Mouse (Mus musculus) neural tube, embryonic 15.5 days (tissue): ENCODE results near the gene Nrxn2. TPM values are rescaled to one million over a fixed set of nuclear protein-coding genes. Genes with fewer than 3 reads are reported as not detected.

ENCODE experiments used
- ATAC-seq: fragments of 200-750 bp; cut with Nextera tagmentation; 2 replicates; pipeline ENCODE4 v1.8.0; 2017; ENCODE audit warnings: mild to moderate bottlenecking, moderate TSS enrichment, moderate library complexity; ENCODE audit not compliant: low FRiP score
- H3K27ac ChIP-seq: fragments of 300-500 bp; sonication (generic); replicated peaks from 2 replicates; pipeline ENCODE4 v1.5.1; 2015; ENCODE audit warnings: mild to moderate bottlenecking, inconsistent platforms
- H3K27me3 ChIP-seq: fragments of 300-500 bp; sonication (generic); replicated peaks from 2 replicates; pipeline ENCODE4 v1.6.1; 2015; ENCODE audit warnings: inconsistent platforms
- H3K36me3 ChIP-seq: fragments of 300-500 bp; sonication (generic); 2 replicates; pipeline ENCODE4 v1.6.1; 2015; ENCODE audit warnings: inconsistent platforms
- H3K4me1 ChIP-seq: fragments of 300-500 bp; sonication (generic); 2 replicates; pipeline ENCODE4 v1.6.1; 2015; ENCODE audit warnings: inconsistent platforms
- H3K4me2 ChIP-seq: fragments of 300-500 bp; sonication (generic); 2 replicates; pipeline ENCODE4 v1.6.1; 2015; ENCODE audit warnings: inconsistent platforms, mild to moderate bottlenecking, moderate library complexity
- H3K4me3 ChIP-seq: fragments of 300-500 bp; sonication (generic); replicated peaks from 2 replicates; pipeline ENCODE4 v1.5.1; 2015; ENCODE audit warnings: mild to moderate bottlenecking, inconsistent platforms
- H3K9ac ChIP-seq: fragments of 300-500 bp; sonication (generic); replicated peaks from 2 replicates; pipeline ENCODE4 v1.6.1; 2015; ENCODE audit warnings: mild to moderate bottlenecking, inconsistent platforms
- H3K9me3 ChIP-seq: fragments of 300-500 bp; sonication (generic); replicated peaks from 2 replicates; pipeline ENCODE4 v1.6.1; 2016; ENCODE audit warnings: inconsistent platforms
- WGBS: fragments of 180-500 bp; shearing (Covaris S2); methylation state at CpG from one replicate; pipeline ENCODE4 v1.1.7; 2015; ENCODE audit warnings: mixed read lengths; 5-methylcytosine and 5-hydroxymethylcytosine counted together
- polyA plus RNA-seq: library from polyadenylated mRNA; unstranded; fragments of >200 nt; fragmentation: Nextera tagmentation; extraction: Ambion mirVana; gene quantifications from 2 replicates; pipeline ENCODE4 v1.2.1, GENCODE M21; 2015

The Nrxn2 gene
- polyA plus RNA-seq, 1 experiment from 2014 or later = 45.7 TPM

DNA sequence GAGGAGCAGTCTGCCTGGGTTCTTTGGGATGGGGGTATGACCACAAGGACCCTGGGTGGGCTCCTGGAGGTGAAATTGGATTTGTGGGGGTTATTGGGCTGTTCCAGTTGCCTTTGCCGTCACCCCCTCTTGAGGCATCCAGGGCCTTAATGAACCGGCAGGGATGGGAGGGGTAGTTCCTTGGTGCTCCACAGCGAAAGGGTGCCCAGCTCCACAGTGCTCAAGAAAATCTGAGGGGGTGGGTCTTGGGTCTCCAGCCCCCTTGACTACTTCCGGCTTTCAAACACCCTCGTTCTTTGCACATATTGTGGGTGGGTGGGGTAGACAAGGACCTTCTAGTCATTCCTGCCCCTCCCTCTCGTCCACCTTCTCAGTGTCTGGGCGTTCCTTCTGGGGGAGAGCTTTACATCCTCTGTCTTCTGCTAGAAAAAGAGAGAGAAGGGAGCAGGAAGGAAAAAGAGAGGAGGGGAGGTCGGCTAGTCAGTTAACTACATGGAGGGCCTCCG, 1.3 kb downstream of the Nrxn2 start:
- Histone ChIP-seq H3K4me3 (peak overlapping the region; percentile 67), H3K9ac (peak overlapping the region; percentile 89), H3K4me1 (peaks cover 89% of the 10 kb centered on the region), H3K4me2 (peak overlapping the region; percentile 91), H3K27me3 (0 out of 2 replicates have a peak, but pooled peaks cover 3% of the 10 kb centered on the region), H3K27ac (peak overlapping the region; percentile 96), H3K36me3 (no peaks in the 10 kb centered on the region), H3K9me3 (no peaks in the 10 kb centered on the region)
- no peak for ATAC-seq
- WGBS = 32% methylated on average over 9 of the region's 9 CpGs

DNA sequence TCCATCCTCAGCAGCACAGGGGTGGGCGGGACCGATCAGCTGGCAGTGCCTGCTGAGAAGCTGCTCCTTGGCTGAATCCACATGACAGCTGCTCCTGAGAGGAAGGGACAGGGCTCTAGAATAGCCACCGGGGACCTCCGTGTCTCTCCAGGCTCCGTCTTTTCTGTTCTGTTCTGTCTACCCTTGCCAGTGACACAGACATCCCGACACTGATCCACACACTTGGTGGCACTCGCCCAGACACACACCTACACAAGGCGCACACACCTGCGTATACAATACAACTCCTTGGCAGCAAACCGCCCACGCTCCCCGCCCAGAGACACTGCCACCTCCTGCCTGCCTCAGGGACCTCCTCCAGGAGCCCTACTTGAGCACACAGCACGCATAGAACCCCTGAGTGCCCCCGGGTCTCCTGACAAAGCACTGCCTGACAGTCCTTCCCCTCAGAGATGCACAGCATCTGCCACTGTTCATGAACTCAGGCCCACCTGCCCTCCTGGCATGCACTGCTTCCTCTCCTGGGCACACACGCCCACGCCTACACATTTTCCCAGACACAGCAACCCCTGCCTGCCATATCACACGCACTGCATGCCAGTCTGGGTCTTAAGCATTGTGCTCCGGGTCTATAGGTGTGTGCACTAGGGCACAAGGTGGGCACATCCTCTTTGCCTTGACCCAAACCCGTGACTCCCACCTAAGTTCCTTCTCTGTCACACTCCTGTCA, 2.1 kb downstream of the Nrxn2 start:
- Histone ChIP-seq H3K27ac (peak overlapping the region; percentile 96; the same call in 1 of the 2 replicates), H3K4me3 (peak overlapping the region; percentile 67), H3K9me3 (no peaks in the 10 kb centered on the region), H3K36me3 (no peaks in the 10 kb centered on the region), H3K4me2 (peak overlapping the region; percentile 91), H3K4me1 (peaks cover 89% of the 10 kb centered on the region), H3K27me3 (0 out of 2 replicates have a peak, but pooled peaks cover 3% of the 10 kb centered on the region), H3K9ac (peak overlapping the region; percentile 89)
- no peak for ATAC-seq
- 51% methylated on average over 19 of the region's 19 CpGs for WGBS

DNA sequence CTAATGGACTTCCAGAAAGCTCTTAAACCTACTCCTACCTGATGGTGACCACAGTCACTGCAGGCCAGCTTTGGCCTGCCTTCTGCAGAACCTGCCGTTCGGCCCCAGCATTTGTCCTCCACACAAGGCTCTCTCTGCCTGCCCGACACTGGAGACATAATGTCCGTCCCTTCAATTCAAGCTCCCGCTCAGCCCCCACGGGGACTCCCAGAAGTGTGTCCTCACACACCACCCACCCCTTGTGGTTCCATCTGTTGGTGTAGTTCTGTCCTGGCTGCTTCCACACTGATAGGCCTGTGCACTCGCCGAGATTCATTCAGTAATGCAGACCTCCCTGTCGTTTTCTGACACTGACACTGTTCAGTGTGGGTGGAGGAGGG, 2.7 kb downstream of the Nrxn2 start:
- no peaks in the 10 kb centered on the region for H3K9me3 ChIP-seq
- peak overlapping the region; percentile 91 for H3K4me2 ChIP-seq
- H3K27me3 ChIP-seq = 0 out of 2 replicates have a peak, but pooled peaks cover 3% of the 10 kb centered on the region
- peaks cover 89% of the 10 kb centered on the region for H3K4me1 ChIP-seq
- H3K27ac ChIP-seq = no peak overlapping the region
- peak overlapping the region; percentile 67 for H3K4me3 ChIP-seq
- 71% methylated on average over 9 of the region's 9 CpGs for WGBS
- H3K36me3 ChIP-seq = no peaks in the 10 kb centered on the region
- ATAC-seq = no peak
- H3K9ac ChIP-seq = peak overlapping the region; percentile 30; the same call in 1 of the 2 replicates

- no peaks in the 10 kb centered on the region for H3K9me3 ChIP-seq
- no peak for ATAC-seq
- no peak overlapping the region for H3K9ac ChIP-seq
- no peak overlapping the region; the same call in 1 of the 2 replicates for H3K27ac ChIP-seq
- no peak overlapping the region for H3K4me2 ChIP-seq
- H3K36me3 ChIP-seq = no peaks in the 10 kb centered on the region
- WGBS = 59% methylated on average over 7 of the region's 7 CpGs
- peaks cover 6% of the 10 kb centered on the region; the same call in 1 of the 2 replicates for H3K27me3 ChIP-seq
- peaks cover 89% of the 10 kb centered on the region for H3K4me1 ChIP-seq
- no peak overlapping the region for H3K4me3 ChIP-seq
These were observed 3.5 kb downstream of the Nrxn2 start for GRCm38 (mm10) chr19:6422014-6422413.

- peaks cover 89% of the 10 kb centered on the region for H3K4me1 ChIP-seq
- no peak for ATAC-seq
- no peak overlapping the region for H3K4me3 ChIP-seq
- no peaks in the 10 kb centered on the region for H3K36me3 ChIP-seq
- no peaks in the 10 kb centered on the region for H3K9me3 ChIP-seq
- H3K27me3 ChIP-seq = peaks cover 17% of the 10 kb centered on the region
- 80% methylated on average over 16 of the region's 16 CpGs for WGBS
- H3K4me2 ChIP-seq = no peak overlapping the region
- no peak overlapping the region for H3K27ac ChIP-seq
- no peak overlapping the region for H3K9ac ChIP-seq
These were observed 4.7 kb downstream of the Nrxn2 start for GRCm38 (mm10) chr19:6423241-6423640.

DNA sequence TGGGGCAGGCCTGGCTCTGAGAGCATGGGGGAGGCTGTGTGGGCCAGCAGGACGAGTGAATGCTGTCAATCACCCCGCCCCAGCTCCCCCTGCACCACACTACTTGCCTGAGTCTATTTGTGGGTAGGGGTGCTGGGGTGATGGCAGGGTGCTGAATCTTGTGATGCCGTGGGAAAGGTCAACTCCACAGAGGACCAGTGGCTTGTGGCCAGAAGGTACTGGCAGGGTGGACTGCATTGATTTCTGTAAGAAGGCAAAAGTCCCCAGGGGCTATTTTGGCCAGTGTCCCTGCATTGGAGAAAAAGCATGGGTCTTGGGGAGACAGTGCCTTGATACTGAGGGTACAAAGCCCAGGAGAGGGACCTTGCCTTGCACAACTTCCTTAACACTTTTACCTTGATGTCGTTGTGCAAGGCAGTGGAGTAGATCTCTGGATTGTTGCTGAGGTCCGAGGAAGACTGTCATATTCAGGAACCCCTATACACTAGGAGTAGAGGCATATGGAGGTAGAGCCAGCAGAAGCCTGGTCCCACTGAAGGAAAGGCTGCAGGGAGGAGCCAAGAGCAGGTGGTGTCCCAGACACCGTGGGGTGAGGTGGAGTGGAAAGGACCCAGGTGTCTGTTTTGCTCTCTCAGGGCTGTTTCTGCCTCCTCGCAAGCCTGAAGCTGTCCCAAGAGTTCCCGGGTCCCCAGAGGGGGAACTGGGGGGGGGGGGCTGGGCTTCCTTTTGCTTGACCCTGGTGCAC, 5.8 kb downstream of the Nrxn2 start:
- Histone ChIP-seq H3K27ac (no peak overlapping the region), H3K9me3 (no peaks in the 10 kb centered on the region), H3K4me2 (no peak overlapping the region), H3K4me3 (no peak overlapping the region), H3K4me1 (peaks cover 97% of the 10 kb centered on the region), H3K9ac (no peak overlapping the region), H3K36me3 (peaks cover 5% of the 10 kb centered on the region; the same call in 1 of the 2 replicates), H3K27me3 (peaks cover 27% of the 10 kb centered on the region)
- WGBS = 52% methylated on average over 8 of the region's 8 CpGs
- ATAC-seq = no peak

- WGBS = 32% methylated on average over 5 of the region's 5 CpGs
- Histone ChIP-seq H3K27ac (no peak overlapping the region), H3K4me1 (peaks cover 100% of the 10 kb centered on the region), H3K36me3 (peaks cover 5% of the 10 kb centered on the region; the same call in 1 of the 2 replicates), H3K27me3 (peaks cover 30% of the 10 kb centered on the region), H3K4me3 (no peak overlapping the region), H3K9me3 (no peaks in the 10 kb centered on the region), H3K4me2 (0 out of 2 replicates have a peak overlapping the region, but pooled peaks have one; percentile 7), H3K9ac (no peak overlapping the region)
- no peak for ATAC-seq
These were observed 7.1 kb downstream of the Nrxn2 start for GRCm38 (mm10) chr19:6425595-6425994.

DNA sequence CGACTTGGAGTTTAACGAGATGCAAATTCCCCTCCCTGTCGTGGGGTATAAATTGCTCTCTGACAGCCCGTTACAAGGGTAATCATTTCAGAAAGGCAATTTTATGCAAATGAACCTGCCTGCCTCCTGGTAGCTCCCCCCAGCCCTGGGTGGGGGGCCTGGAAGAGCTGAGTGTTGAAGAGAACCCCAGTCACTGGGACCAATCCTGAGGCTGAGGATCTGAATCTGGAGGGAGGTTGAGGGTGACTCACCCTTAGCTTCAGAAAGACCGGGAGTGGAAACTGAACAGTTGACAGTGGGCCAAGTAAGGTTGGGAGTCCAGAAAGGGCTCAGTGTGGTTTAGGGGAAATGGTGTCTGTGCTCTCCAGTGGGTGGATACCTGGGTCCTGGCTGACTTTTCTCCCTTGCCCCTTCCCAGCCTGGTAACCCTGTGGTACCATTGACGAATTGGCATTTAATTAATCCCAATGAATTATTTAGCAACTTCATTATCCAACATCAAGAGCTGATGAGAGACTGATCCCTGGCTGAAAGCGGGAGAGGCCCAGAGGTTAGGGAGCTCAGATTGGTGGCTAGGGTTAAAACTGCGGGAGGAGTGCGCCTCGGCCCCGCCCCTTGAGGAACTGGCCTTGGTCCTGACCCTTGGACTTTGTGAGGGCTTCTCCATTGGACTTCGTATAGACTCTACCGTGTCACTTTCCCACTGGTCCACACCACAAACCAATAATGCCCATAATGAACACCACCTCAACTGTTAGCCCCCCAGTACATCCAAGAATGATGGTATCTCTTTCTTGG, 8.4 kb downstream of the Nrxn2 start:
- peak; percentile 23; the same call in 1 of the 2 replicates for ATAC-seq
- Histone ChIP-seq H3K36me3 (peaks cover 5% of the 10 kb centered on the region; the same call in 1 of the 2 replicates), H3K9ac (no peak overlapping the region), H3K27me3 (peaks cover 30% of the 10 kb centered on the region), H3K4me2 (peak overlapping the region; percentile 53), H3K4me1 (peaks cover 95% of the 10 kb centered on the region), H3K9me3 (no peaks in the 10 kb centered on the region), H3K4me3 (no peak overlapping the region), H3K27ac (peak overlapping the region; percentile 18; the same call in 1 of the 2 replicates)
- WGBS = 11% methylated on average over 13 of the region's 13 CpGs

DNA sequence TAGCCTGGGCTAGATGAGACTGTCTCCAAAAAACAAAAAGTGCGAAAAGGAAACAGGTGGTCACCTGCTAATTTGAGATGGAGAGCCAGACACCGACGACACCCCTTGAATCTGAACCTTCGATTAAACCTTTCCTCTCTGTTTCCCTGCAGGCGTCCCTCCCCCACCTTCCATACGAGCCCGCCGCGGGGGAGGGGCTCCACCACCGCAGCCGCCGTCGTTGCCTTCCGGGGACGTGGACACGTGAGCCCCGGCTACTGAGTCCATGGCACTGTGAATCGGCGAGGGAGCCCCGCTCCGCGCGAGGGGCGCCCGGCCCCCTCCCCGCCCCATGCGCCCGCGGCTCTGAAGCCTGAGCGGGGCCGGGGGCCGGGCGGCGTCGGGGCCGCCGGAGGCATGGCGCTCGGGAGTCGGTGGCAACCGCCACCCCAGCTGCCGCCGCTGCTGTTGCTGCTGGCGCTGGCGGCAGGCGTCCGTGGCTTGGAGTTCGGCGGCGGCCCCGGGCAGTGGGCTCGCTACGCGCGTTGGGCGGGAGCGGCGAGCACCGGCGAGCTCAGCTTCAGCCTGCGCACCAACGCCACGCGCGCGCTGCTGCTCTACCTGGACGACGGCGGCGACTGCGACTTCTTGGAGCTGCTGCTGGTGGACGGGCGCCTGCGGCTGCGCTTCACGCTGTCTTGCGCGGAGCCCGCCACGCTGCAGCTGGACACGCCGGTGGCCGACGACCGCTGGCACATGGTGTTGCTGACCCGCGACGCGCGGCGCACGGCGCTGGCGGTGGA, 9.3 kb downstream of the Nrxn2 start:
- Histone ChIP-seq H3K27ac (no peak overlapping the region), H3K4me3 (peak overlapping the region; percentile 29), H3K27me3 (peaks cover 30% of the 10 kb centered on the region), H3K36me3 (peaks cover 5% of the 10 kb centered on the region; the same call in 1 of the 2 replicates), H3K9ac (0 out of 2 replicates have a peak overlapping the region, but pooled peaks have one; percentile 18), H3K4me1 (peaks cover 90% of the 10 kb centered on the region), H3K9me3 (no peaks in the 10 kb centered on the region), H3K4me2 (peak overlapping the region; percentile 53)
- WGBS = 1% methylated on average over 67 of the region's 94 CpGs
- ATAC-seq = no peak; the same call in 1 of the 2 replicates

DNA sequence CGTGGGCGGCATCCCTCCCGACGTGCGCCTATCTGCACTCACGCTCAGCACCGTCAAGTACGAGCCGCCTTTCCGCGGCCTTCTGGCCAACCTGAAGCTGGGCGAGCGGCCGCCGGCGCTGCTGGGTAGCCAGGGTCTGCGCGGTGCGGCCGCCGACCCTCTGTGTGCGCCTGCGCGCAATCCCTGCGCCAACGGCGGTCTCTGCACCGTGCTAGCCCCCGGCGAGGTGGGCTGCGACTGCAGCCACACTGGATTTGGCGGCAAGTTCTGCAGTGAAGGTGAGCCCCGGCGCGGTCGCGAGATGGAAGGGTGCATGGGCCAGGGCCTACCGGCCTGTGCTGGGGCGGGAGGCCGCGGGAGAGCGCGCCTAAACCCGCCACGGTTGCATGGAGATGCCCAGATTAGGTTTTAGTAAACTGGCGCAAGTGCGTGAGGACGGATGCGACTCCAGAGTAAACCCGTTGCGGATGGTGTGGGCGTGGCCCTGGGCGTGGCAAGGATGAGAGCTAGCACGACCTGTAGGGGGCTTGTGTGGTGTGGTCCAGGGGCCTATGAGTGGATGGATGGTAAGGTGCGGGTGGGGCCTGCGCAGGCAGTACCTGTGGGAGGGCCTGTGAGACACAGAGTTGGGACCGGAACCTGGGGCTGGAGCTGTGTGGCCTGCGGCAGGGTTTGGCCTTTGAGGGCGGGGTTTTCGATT, 10.1 kb downstream of the Nrxn2 start:
- Histone ChIP-seq H3K27me3 (peaks cover 30% of the 10 kb centered on the region), H3K9me3 (no peaks in the 10 kb centered on the region)
- peak; percentile 30 for ATAC-seq

More for the DNA sequence above, 10.1 kb downstream of the Nrxn2 start:
- no peak overlapping the region for H3K27ac ChIP-seq
- H3K36me3 ChIP-seq = peaks cover 5% of the 10 kb centered on the region; the same call in 1 of the 2 replicates
- peak overlapping the region; percentile 29 for H3K4me3 ChIP-seq
- H3K4me1 ChIP-seq = peaks cover 88% of the 10 kb centered on the region
- 3% methylated on average over 60 of the region's 60 CpGs for WGBS
- 0 out of 2 replicates have a peak overlapping the region, but pooled peaks have one; percentile 11 for H3K9ac ChIP-seq
- H3K4me2 ChIP-seq = peak overlapping the region; percentile 53
